Mouse (Mus musculus) bone marrow, adult 2 months (tissue): ENCODE measurements around the gene Fam117a.

Experiments used
- CTCF ChIP-seq: fragments of 200-500 bp; IDR thresholded peaks from 2 replicates; pipeline ENCODE4 v1.5.1; 2011; ENCODE audit warnings: low read length, control low read depth; ENCODE audit not compliant: control insufficient read depth, insufficient read depth
- POLR2A ChIP-seq: fragments of 200-500 bp; IDR thresholded peaks from 2 replicates; pipeline ENCODE4 v1.6.1; 2011; ENCODE audit warnings: low read depth, mild to moderate bottlenecking, control low read depth, low read length, borderline replicate concordance; ENCODE audit not compliant: control insufficient read depth

GRCm38 (mm10) chr11:95337846-95338342, 1.1 kb downstream of the Fam117a start:
- TF ChIP-seq POLR2A (no peak), CTCF (no peak)
